Mouse (Mus musculus): ENCODE measurements around the gene 1810065E05Rik. TPM values are rescaled to one million over a fixed set of nuclear protein-coding genes. Genes with fewer than 3 reads are reported as not detected.
A peak's percentile ranks its signal among the peaks of the same experiment; 100 is the strongest.

The 1810065E05Rik gene
- polyA plus RNA-seq, 1 experiment from 2014 or later: not detected

- H3K4me3 ChIP-seq (ENCODE audit: low read depth, low read length): no peak overlapping the region
- H3K4me2 ChIP-seq (replicated peaks; ENCODE audit: low read depth, low read length): no peak overlapping the region
- no peaks in the 10 kb centered on the region for H3K36me3 ChIP-seq (ENCODE audit: control insufficient read depth, insufficient read depth, low read length)
- H3K9ac ChIP-seq (ENCODE audit: low read depth, low read length): no peak overlapping the region
- ATAC-seq (ENCODE audit: low FRiP score) (no peak), DNase-seq (ENCODE audit: low spot score) (no peak)
- no peaks in the 10 kb centered on the region for H3K4me1 ChIP-seq (replicated peaks; ENCODE audit: control insufficient read depth, insufficient read depth, low read length)
- no peak overlapping the region for H3K27ac ChIP-seq (ENCODE audit: low read depth, low read length)
- WGBS: 86% methylated on average over 3 of the region's 3 CpGs
- no peaks in the 10 kb centered on the region for H3K9me3 ChIP-seq (ENCODE audit: control insufficient read depth, low read length)
- H3K27me3 ChIP-seq (ENCODE audit: control insufficient read depth, insufficient read depth, low read length): no peaks in the 10 kb centered on the region
Measured at GRCm38 (mm10) chr11:58418336-58418735, 2.6 kb upstream of the 1810065E05Rik start.

GRCm38 (mm10) chr11:58432259-58432658 lies 11.3 kb downstream of the 1810065E05Rik start, which contains the start of gene Gm12253:
Gm12253 (plus strand) TSS chr11:58432559.
- Histone ChIP-seq H3K4me1 (replicated peaks; ENCODE audit: control insufficient read depth, insufficient read depth, low read length) (no peaks in the 10 kb centered on the region), H3K36me3 (ENCODE audit: control insufficient read depth, insufficient read depth, low read length) (no peaks in the 10 kb centered on the region), H3K27ac (ENCODE audit: low read depth, low read length) (no peak within 1 kb of the TSS), H3K9me3 (ENCODE audit: control insufficient read depth, low read length) (no peaks in the 10 kb centered on the region), H3K27me3 (ENCODE audit: control insufficient read depth, insufficient read depth, low read length) (no peaks in the 10 kb centered on the region), H3K9ac (ENCODE audit: low read depth, low read length) (no peak within 1 kb of the TSS), H3K4me2 (replicated peaks; ENCODE audit: low read depth, low read length) (no peak within 1 kb of the TSS), H3K4me3 (ENCODE audit: low read depth, low read length) (no peak within 1 kb of the TSS)
- WGBS: 93% methylated on average over 3 of the region's 3 CpGs
- DNase-seq (ENCODE audit: low spot score) (no peak), ATAC-seq (ENCODE audit: low FRiP score) (no peak)

GRCm38 (mm10) chr11:58437866-58438265 lies 17.0 kb downstream of the 1810065E05Rik start:
- no peaks in the 10 kb centered on the region for H3K9me3 ChIP-seq (ENCODE audit: control insufficient read depth, low read length)
- H3K4me2 ChIP-seq (replicated peaks; ENCODE audit: low read depth, low read length): no peak overlapping the region
- no peak overlapping the region for H3K27ac ChIP-seq (ENCODE audit: low read depth, low read length)
- H3K36me3 ChIP-seq (ENCODE audit: control insufficient read depth, insufficient read depth, low read length): no peaks in the 10 kb centered on the region
- H3K9ac ChIP-seq (ENCODE audit: low read depth, low read length): no peak overlapping the region
- DNase-seq (ENCODE audit: low spot score): no peak
- no peaks in the 10 kb centered on the region for H3K4me1 ChIP-seq (replicated peaks; ENCODE audit: control insufficient read depth, insufficient read depth, low read length)
- no peak overlapping the region for H3K4me3 ChIP-seq (ENCODE audit: low read depth, low read length)
- WGBS: 77% methylated on average over 5 of the region's 5 CpGs
- no peak for ATAC-seq (ENCODE audit: low FRiP score)
- H3K27me3 ChIP-seq (ENCODE audit: control insufficient read depth, insufficient read depth, low read length): no peaks in the 10 kb centered on the region

DNA sequence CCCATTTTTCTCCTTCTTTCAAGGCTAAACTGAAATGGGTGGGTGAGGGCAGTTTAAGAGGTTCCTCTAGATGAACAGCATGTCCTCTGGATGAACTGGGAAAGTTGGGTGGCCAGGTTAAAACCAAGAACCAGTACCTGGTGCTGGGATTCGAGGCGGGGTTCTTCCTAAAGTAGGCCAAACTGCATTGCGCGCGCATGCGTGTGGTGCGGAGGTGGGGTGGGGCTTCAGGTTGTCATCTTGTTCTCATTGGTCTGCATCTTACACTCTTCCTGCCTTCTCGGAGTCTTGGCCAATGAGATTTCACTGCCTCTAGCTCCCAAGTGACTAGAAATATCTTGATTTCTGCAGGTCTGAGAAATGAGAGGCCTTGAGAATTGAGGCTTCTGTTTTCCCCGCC lies 31.8 kb downstream of the 1810065E05Rik start, which contains the start of gene Lypd9:
TSS of gene Lypd9 (minus strand) at position 165 of the 400 bp plus-strand sequence.
- H3K4me3 ChIP-seq (ENCODE audit: low read depth, low read length): no peak within 1 kb of the TSS
- no peaks in the 10 kb centered on the region for H3K9me3 ChIP-seq (ENCODE audit: control insufficient read depth, low read length)
- ATAC-seq (ENCODE audit: low FRiP score): no peak
- no peak within 1 kb of the TSS for H3K4me2 ChIP-seq (replicated peaks; ENCODE audit: low read depth, low read length)
- 95% methylated on average over 9 of the region's 9 CpGs for WGBS
- no peaks in the 10 kb centered on the region for H3K36me3 ChIP-seq (ENCODE audit: control insufficient read depth, insufficient read depth, low read length)
- H3K9ac ChIP-seq (ENCODE audit: low read depth, low read length): no peak within 1 kb of the TSS
- H3K27ac ChIP-seq (ENCODE audit: low read depth, low read length): no peak within 1 kb of the TSS
- no peaks in the 10 kb centered on the region for H3K27me3 ChIP-seq (ENCODE audit: control insufficient read depth, insufficient read depth, low read length)
- DNase-seq (ENCODE audit: low spot score): no peak
- H3K4me1 ChIP-seq (replicated peaks; ENCODE audit: control insufficient read depth, insufficient read depth, low read length): no peaks in the 10 kb centered on the region

GRCm38 (mm10) chr11:58453592-58453991 lies 32.7 kb downstream of the 1810065E05Rik start:
- H3K27me3 ChIP-seq (ENCODE audit: control insufficient read depth, insufficient read depth, low read length): no peaks in the 10 kb centered on the region
- no peak overlapping the region for H3K9ac ChIP-seq (ENCODE audit: low read depth, low read length)
- no peak overlapping the region for H3K27ac ChIP-seq (ENCODE audit: low read depth, low read length)
- H3K4me3 ChIP-seq (ENCODE audit: low read depth, low read length): no peak overlapping the region
- no peaks in the 10 kb centered on the region for H3K9me3 ChIP-seq (ENCODE audit: control insufficient read depth, low read length)
- DNase-seq (ENCODE audit: low spot score) (peak; percentile 9), ATAC-seq (ENCODE audit: low FRiP score) (no peak)
- H3K4me2 ChIP-seq (replicated peaks; ENCODE audit: low read depth, low read length): no peak overlapping the region
- WGBS: 52% methylated on average over 4 of the region's 4 CpGs
- no peaks in the 10 kb centered on the region for H3K36me3 ChIP-seq (ENCODE audit: control insufficient read depth, insufficient read depth, low read length)
- no peaks in the 10 kb centered on the region for H3K4me1 ChIP-seq (replicated peaks; ENCODE audit: control insufficient read depth, insufficient read depth, low read length)

DNA sequence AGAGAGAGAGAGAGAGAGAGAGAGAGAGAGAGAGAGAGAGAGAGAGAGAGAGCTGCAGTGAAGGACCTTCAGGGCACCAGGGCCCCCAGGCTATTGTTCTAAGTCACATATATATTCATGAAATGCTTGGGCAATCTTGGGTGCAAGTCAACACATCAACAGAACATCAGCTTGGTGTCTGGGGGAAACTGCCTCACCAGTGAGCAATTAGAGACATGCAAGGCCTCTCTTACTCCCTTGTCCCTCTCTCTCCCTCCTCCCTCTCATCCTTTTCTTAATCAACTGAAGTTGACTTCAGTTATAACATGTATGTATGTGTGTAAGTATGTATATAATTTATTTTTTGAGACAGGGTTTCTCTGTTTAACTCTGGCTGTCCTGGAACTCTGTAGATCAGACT lies 41.3 kb downstream of the 1810065E05Rik start, which contains the start of gene Olfr30:
TSS of gene Olfr30 (minus strand) at position 101 of the 400 bp plus-strand sequence.
- Histone ChIP-seq H3K4me2 (replicated peaks; ENCODE audit: low read depth, low read length) (no peak within 1 kb of the TSS), H3K27ac (ENCODE audit: low read depth, low read length) (no peak within 1 kb of the TSS), H3K4me1 (replicated peaks; ENCODE audit: control insufficient read depth, insufficient read depth, low read length) (no peaks in the 10 kb centered on the region), H3K9me3 (ENCODE audit: control insufficient read depth, low read length) (no peaks in the 10 kb centered on the region), H3K27me3 (ENCODE audit: control insufficient read depth, insufficient read depth, low read length) (no peaks in the 10 kb centered on the region), H3K9ac (ENCODE audit: low read depth, low read length) (no peak within 1 kb of the TSS), H3K4me3 (ENCODE audit: low read depth, low read length) (no peak within 1 kb of the TSS), H3K36me3 (ENCODE audit: control insufficient read depth, insufficient read depth, low read length) (no peaks in the 10 kb centered on the region)
- DNase-seq (ENCODE audit: low spot score): no peak
- ATAC-seq (ENCODE audit: low FRiP score): no peak

Other genes starting within 250 kb of the 1810065E05Rik start
- gene Mrpl22, start 249.4 kb upstream of the 1810065E05Rik start, polyA plus RNA-seq (2014; fragmentation: Nextera tagmentation; extraction: Ambion mirVana): 117 and 132 TPM in 2 replicates
- gene Igtp, start 221.6 kb upstream of the 1810065E05Rik start, polyA plus RNA-seq (2014; fragmentation: Nextera tagmentation; extraction: Ambion mirVana): 2.5 and 3.3 TPM in 2 replicates
- gene Irgm2, start 221.5 kb upstream of the 1810065E05Rik start, polyA plus RNA-seq (2014; fragmentation: Nextera tagmentation; extraction: Ambion mirVana): 0.71 and 1.3 TPM in 2 replicates
- not detected in 2 replicates for gene 4930438A08Rik, start 146.3 kb upstream of the 1810065E05Rik start, polyA plus RNA-seq (2014; fragmentation: Nextera tagmentation; extraction: Ambion mirVana)
- gene Zfp692, start 114.0 kb upstream of the 1810065E05Rik start, polyA plus RNA-seq (2014; fragmentation: Nextera tagmentation; extraction: Ambion mirVana): 12.5 and 15.5 TPM in 2 replicates
- gene Zfp672, start 90.8 kb upstream of the 1810065E05Rik start, polyA plus RNA-seq (2014; fragmentation: Nextera tagmentation; extraction: Ambion mirVana): 26.1 and 28.9 TPM in 2 replicates
- gene Sh3bp5l, start 90.4 kb upstream of the 1810065E05Rik start, polyA plus RNA-seq (2014; fragmentation: Nextera tagmentation; extraction: Ambion mirVana): 23.4 and 27.7 TPM in 2 replicates
- gene Lypd8, start 42.1 kb upstream of the 1810065E05Rik start, polyA plus RNA-seq (2014; fragmentation: Nextera tagmentation; extraction: Ambion mirVana): not detected in 2 replicates
- gene Gm12253, start 11.4 kb downstream of the 1810065E05Rik start, polyA plus RNA-seq (2014; fragmentation: Nextera tagmentation; extraction: Ambion mirVana): not detected in 2 replicates
- not detected in 2 replicates for gene Lypd9, start 31.8 kb downstream of the 1810065E05Rik start, polyA plus RNA-seq (2014; fragmentation: Nextera tagmentation; extraction: Ambion mirVana)
- not detected in 2 replicates for gene Olfr30, start 41.2 kb downstream of the 1810065E05Rik start, polyA plus RNA-seq (2014; fragmentation: Nextera tagmentation; extraction: Ambion mirVana)
- not detected in 2 replicates for gene Olfr332, start 71.4 kb downstream of the 1810065E05Rik start, polyA plus RNA-seq (2014; fragmentation: Nextera tagmentation; extraction: Ambion mirVana)
- not detected in 2 replicates for gene Olfr331, start 81.5 kb downstream of the 1810065E05Rik start, polyA plus RNA-seq (2014; fragmentation: Nextera tagmentation; extraction: Ambion mirVana)
- not detected in 2 replicates for gene Olfr330, start 113.7 kb downstream of the 1810065E05Rik start, polyA plus RNA-seq (2014; fragmentation: Nextera tagmentation; extraction: Ambion mirVana)
- not detected in 2 replicates for gene Olfr329-ps, start 125.3 kb downstream of the 1810065E05Rik start, polyA plus RNA-seq (2014; fragmentation: Nextera tagmentation; extraction: Ambion mirVana)
- 0.09 TPM in 1 of 2 replicates, not detected in the other for gene Olfr328, start 134.5 kb downstream of the 1810065E05Rik start, polyA plus RNA-seq (2014; fragmentation: Nextera tagmentation; extraction: Ambion mirVana)
- gene Olfr224, start 149.4 kb downstream of the 1810065E05Rik start, polyA plus RNA-seq (2014; fragmentation: Nextera tagmentation; extraction: Ambion mirVana): not detected in 2 replicates
- not detected in 2 replicates for gene Olfr325, start 156.6 kb downstream of the 1810065E05Rik start, polyA plus RNA-seq (2014; fragmentation: Nextera tagmentation; extraction: Ambion mirVana)
- not detected in 2 replicates for gene Olfr324, start 174.0 kb downstream of the 1810065E05Rik start, polyA plus RNA-seq (2014; fragmentation: Nextera tagmentation; extraction: Ambion mirVana)
- not detected in 2 replicates for gene 2210407C18Rik, start 195.0 kb downstream of the 1810065E05Rik start, polyA plus RNA-seq (2014; fragmentation: Nextera tagmentation; extraction: Ambion mirVana)
- not detected in 2 replicates for gene Olfr323, start 209.4 kb downstream of the 1810065E05Rik start, polyA plus RNA-seq (2014; fragmentation: Nextera tagmentation; extraction: Ambion mirVana)
- gene Trim58, start 219.4 kb downstream of the 1810065E05Rik start, polyA plus RNA-seq (2014; fragmentation: Nextera tagmentation; extraction: Ambion mirVana): 0.27 and 0.62 TPM in 2 replicates
- gene Olfr322, start 237.7 kb downstream of the 1810065E05Rik start, polyA plus RNA-seq (2014; fragmentation: Nextera tagmentation; extraction: Ambion mirVana): not detected in 2 replicates